Mouse (Mus musculus) lung, embryonic 15.5 days (tissue): ENCODE results near the gene Ogt. TPM values are rescaled to one million over a fixed set of nuclear protein-coding genes. Genes with fewer than 3 reads are reported as not detected.

Experiments
- ATAC-seq: fragments of 200-750 bp; cut with Nextera tagmentation; 2 replicates; pipeline ENCODE4 v1.8.0; 2017; ENCODE audit warnings: moderate number of reproducible peaks, borderline replicate concordance; ENCODE audit not compliant: low FRiP score, low TSS enrichment; ENCODE audit errors: extremely low read depth
- H3K27ac ChIP-seq: fragments of 300-500 bp; sonication (generic); 2 replicates; pipeline ENCODE4 v1.5.1; 2015; ENCODE audit warnings: moderate library complexity, mild to moderate bottlenecking, inconsistent platforms
- H3K27me3 ChIP-seq: fragments of 300-500 bp; sonication (generic); 2 replicates; pipeline ENCODE4 v1.6.1; 2015; ENCODE audit warnings: inconsistent platforms
- H3K36me3 ChIP-seq: fragments of 300-500 bp; sonication (generic); 2 replicates; pipeline ENCODE4 v1.6.1; 2015; ENCODE audit warnings: inconsistent platforms
- H3K4me1 ChIP-seq: fragments of 300-500 bp; sonication (generic); 2 replicates; pipeline ENCODE4 v1.6.1; 2015; ENCODE audit warnings: inconsistent platforms
- H3K4me2 ChIP-seq: fragments of 300-500 bp; sonication (generic); 2 replicates; pipeline ENCODE4 v1.6.1; 2015; ENCODE audit warnings: inconsistent platforms, mild to moderate bottlenecking, moderate library complexity
- H3K4me3 ChIP-seq: fragments of 300-500 bp; sonication (generic); 2 replicates; pipeline ENCODE4 v1.5.1; 2015; ENCODE audit warnings: mild to moderate bottlenecking, inconsistent platforms
- H3K9ac ChIP-seq: fragments of 300-500 bp; sonication (generic); 2 replicates; pipeline ENCODE4 v1.6.1; 2015; ENCODE audit warnings: inconsistent platforms
- H3K9me3 ChIP-seq: fragments of 300-500 bp; sonication (generic); 2 replicates; pipeline ENCODE4 v1.6.1; 2016; ENCODE audit warnings: inconsistent platforms
- WGBS: fragments of 180-500 bp; shearing (Covaris S2); methylation state at CpG from one replicate; pipeline ENCODE4 v1.1.7; 2015; 5-methylcytosine and 5-hydroxymethylcytosine counted together
- polyA plus RNA-seq: library from polyadenylated mRNA; unstranded; fragments of >200 nt; fragmentation: Nextera tagmentation; extraction: Ambion mirVana; gene quantifications from 2 replicates; pipeline ENCODE4 v1.2.1, GENCODE M21; 2015

The Ogt gene
- polyA plus RNA-seq, 1 experiment from 2014 or later = 134 TPM

- H3K27me3 ChIP-seq = 0 out of 2 replicates have a peak, but pooled peaks cover 2% of the 10 kb centered on the region
- no peak overlapping the region for H3K27ac ChIP-seq
- H3K4me2 ChIP-seq = no peak overlapping the region
- no peak overlapping the region for H3K9ac ChIP-seq
- ATAC-seq = no peak
- H3K4me3 ChIP-seq = no peak overlapping the region
- no peaks in the 10 kb centered on the region for H3K36me3 ChIP-seq
- 51% methylated on average over 2 of the region's 2 CpGs for WGBS
- H3K4me1 ChIP-seq = 0 out of 2 replicates have a peak, but pooled peaks cover 5% of the 10 kb centered on the region
- no peaks in the 10 kb centered on the region for H3K9me3 ChIP-seq
Observed at GRCm38 (mm10) chrX:101645286-101645685, 5.4 kb downstream of the Ogt start.

- H3K27me3 ChIP-seq = no peaks in the 10 kb centered on the region
- H3K9ac ChIP-seq = no peak overlapping the region
- no peak overlapping the region for H3K4me3 ChIP-seq
- 74% methylated on average over 5 of the region's 5 CpGs for WGBS
- no peak overlapping the region for H3K27ac ChIP-seq
- no peaks in the 10 kb centered on the region for H3K9me3 ChIP-seq
- 0 out of 2 replicates have a peak, but pooled peaks cover 5% of the 10 kb centered on the region for H3K4me1 ChIP-seq
- no peak overlapping the region for H3K4me2 ChIP-seq
- H3K36me3 ChIP-seq = no peaks in the 10 kb centered on the region
- no peak for ATAC-seq
Observed at GRCm38 (mm10) chrX:101646621-101647020, 6.8 kb downstream of the Ogt start.

GRCm38 (mm10) chrX:101695686-101696085, 55.8 kb downstream of the Ogt start:
- ATAC-seq = no peak
- WGBS = 91% methylated on average over 27 of the region's 27 CpGs

GRCm38 (mm10) chrX:101697537-101697936, 57.7 kb downstream of the Ogt start:
- Histone ChIP-seq H3K27ac (no peak overlapping the region), H3K9ac (no peak overlapping the region), H3K27me3 (no peaks in the 10 kb centered on the region), H3K36me3 (no peaks in the 10 kb centered on the region), H3K4me3 (no peak overlapping the region), H3K4me1 (no peaks in the 10 kb centered on the region), H3K9me3 (peaks cover 19% of the 10 kb centered on the region; the same call in 1 of the 2 replicates), H3K4me2 (no peak overlapping the region)
- 67% methylated on average over 40 of the region's 54 CpGs for WGBS
- ATAC-seq = no peak

More at GRCm38 (mm10) chrX:101695686-101696085, 55.8 kb downstream of the Ogt start:
- Histone ChIP-seq H3K36me3 (no peaks in the 10 kb centered on the region), H3K27ac (no peak overlapping the region), H3K9me3 (peaks cover 19% of the 10 kb centered on the region; the same call in 1 of the 2 replicates), H3K9ac (no peak overlapping the region), H3K4me3 (no peak overlapping the region), H3K27me3 (no peaks in the 10 kb centered on the region), H3K4me2 (no peak overlapping the region), H3K4me1 (no peaks in the 10 kb centered on the region)

- H3K27me3 ChIP-seq = no peaks in the 10 kb centered on the region
- H3K9me3 ChIP-seq = peaks cover 19% of the 10 kb centered on the region; the same call in 1 of the 2 replicates
- no peak overlapping the region for H3K27ac ChIP-seq
- no peak overlapping the region for H3K4me2 ChIP-seq
- WGBS = 53% methylated on average over 20 of the region's 23 CpGs
- ATAC-seq = no peak
- H3K4me1 ChIP-seq = no peaks in the 10 kb centered on the region
- no peak overlapping the region for H3K9ac ChIP-seq
- no peak overlapping the region for H3K4me3 ChIP-seq
- H3K36me3 ChIP-seq = no peaks in the 10 kb centered on the region
Observed at GRCm38 (mm10) chrX:101698232-101698631, 58.4 kb downstream of the Ogt start.

- 82% methylated on average over 7 of the region's 7 CpGs for WGBS
- no peaks in the 10 kb centered on the region for H3K27me3 ChIP-seq
- no peak for ATAC-seq
- no peak overlapping the region for H3K4me3 ChIP-seq
- no peak overlapping the region for H3K4me2 ChIP-seq
- no peaks in the 10 kb centered on the region for H3K4me1 ChIP-seq
- no peaks in the 10 kb centered on the region for H3K36me3 ChIP-seq
- H3K27ac ChIP-seq = no peak overlapping the region
- no peak overlapping the region for H3K9ac ChIP-seq
- H3K9me3 ChIP-seq = no peaks in the 10 kb centered on the region
Observed at GRCm38 (mm10) chrX:101705111-101705510, 65.3 kb downstream of the Ogt start.

GRCm38 (mm10) chrX:101720401-101720800, 80.5 kb downstream of the Ogt start:
- H3K36me3 ChIP-seq = no peaks in the 10 kb centered on the region
- no peaks in the 10 kb centered on the region for H3K9me3 ChIP-seq
- ATAC-seq = no peak
- no peak overlapping the region for H3K4me3 ChIP-seq
- H3K9ac ChIP-seq = no peak overlapping the region
- peaks cover 7% of the 10 kb centered on the region; the same call in 1 of the 2 replicates for H3K27me3 ChIP-seq
- no peak overlapping the region for H3K27ac ChIP-seq
- no peak overlapping the region for H3K4me2 ChIP-seq
- H3K4me1 ChIP-seq = no peaks in the 10 kb centered on the region
- WGBS = 68% methylated on average over 1 of the region's 1 CpGs

GRCm38 (mm10) chrX:101730010-101730409, 90.2 kb downstream of the Ogt start:
- no peak for ATAC-seq
- no peaks in the 10 kb centered on the region; the same call in 1 of the 2 replicates for H3K27me3 ChIP-seq
- H3K9ac ChIP-seq = no peak overlapping the region
- H3K9me3 ChIP-seq = no peaks in the 10 kb centered on the region
- H3K36me3 ChIP-seq = no peaks in the 10 kb centered on the region
- H3K4me1 ChIP-seq = 0 out of 2 replicates have a peak, but pooled peaks cover 4% of the 10 kb centered on the region
- H3K4me2 ChIP-seq = no peak overlapping the region
- H3K27ac ChIP-seq = no peak overlapping the region
- no peak overlapping the region for H3K4me3 ChIP-seq

GRCm38 (mm10) chrX:101732644-101733043, 92.8 kb downstream of the Ogt start:
- 71% methylated on average over 12 of the region's 12 CpGs for WGBS
- Histone ChIP-seq H3K27ac (no peak overlapping the region), H3K27me3 (no peaks in the 10 kb centered on the region; the same call in 1 of the 2 replicates), H3K4me3 (no peak overlapping the region), H3K4me1 (0 out of 2 replicates have a peak, but pooled peaks cover 4% of the 10 kb centered on the region), H3K9me3 (no peaks in the 10 kb centered on the region), H3K4me2 (no peak overlapping the region), H3K9ac (no peak overlapping the region), H3K36me3 (no peaks in the 10 kb centered on the region)
- ATAC-seq = no peak

- WGBS = 46% methylated on average over 3 of the region's 3 CpGs
Observed at GRCm38 (mm10) chrX:101733288-101733687, 93.4 kb downstream of the Ogt start.

GRCm38 (mm10) chrX:101733828-101734319, 94.0 kb downstream of the Ogt start, which contains the start of gene Cxcr3:
Cxcr3 (minus strand) TSS chrX:101734269.
- Histone ChIP-seq H3K36me3 (no peaks in the 10 kb centered on the region), H3K4me3 (no peak within 1 kb of the TSS), H3K27ac (no peak within 1 kb of the TSS), H3K4me2 (no peak within 1 kb of the TSS), H3K27me3 (no peaks in the 10 kb centered on the region; the same call in 1 of the 2 replicates), H3K4me1 (0 out of 2 replicates have a peak, but pooled peaks cover 4% of the 10 kb centered on the region), H3K9me3 (no peaks in the 10 kb centered on the region), H3K9ac (no peak within 1 kb of the TSS)
- no peak for ATAC-seq
- 41% methylated on average over 11 of the region's 11 CpGs for WGBS

More at GRCm38 (mm10) chrX:101733288-101733687, 93.4 kb downstream of the Ogt start:
- Histone ChIP-seq H3K4me3 (no peak overlapping the region), H3K9me3 (no peaks in the 10 kb centered on the region), H3K4me2 (no peak overlapping the region), H3K4me1 (0 out of 2 replicates have a peak, but pooled peaks cover 4% of the 10 kb centered on the region), H3K36me3 (no peaks in the 10 kb centered on the region), H3K27ac (no peak overlapping the region), H3K9ac (no peak overlapping the region), H3K27me3 (no peaks in the 10 kb centered on the region; the same call in 1 of the 2 replicates)
- ATAC-seq = no peak
